13 mouse cellular contexts compared by ENCODE assay signal in genomic region chr2:4593878-4594387, GRCm38 (mm10). TPM values are rescaled to one million over a fixed set of nuclear protein-coding genes. Genes with fewer than 3 reads are reported as not detected.
DNase-seq lines count a peak whose midpoint lies in the region; ATAC-seq and TF ChIP-seq lines count a peak whose summit lies in the region.
"Had no signal": no experiment of that assay in that cellular context is flagged by ENCODE, and none has a peak within 500 bp of the region (broad histone marks: within the 10 kb centered on the region; RNA-seq: fewer than 3 reads in every experiment).

No protein-coding gene starts in this region.

- no peaks in the 10 kb centered on the region for H3K27me3 ChIP-seq in heart, embryonic 15.5 days
- H3K27me3 ChIP-seq in lung, embryonic 16.5 days (ENCODE audit: control insufficient read depth, insufficient read depth, low read depth, low read length) = no peaks in the 10 kb centered on the region
- H3K27me3 ChIP-seq in stomach, postnatal 0 days (ENCODE audit: control insufficient read depth, insufficient read depth, low read length) = no peaks in the 10 kb centered on the region
- H3K27me3 ChIP-seq: megakaryocyte, embryonic 14.5 days; neural tube, embryonic 15.5 days had no signal

- no peaks in the 10 kb centered on the region for H3K9me3 ChIP-seq in heart, embryonic 15.5 days (replicated peaks)
- no peaks in the 10 kb centered on the region for H3K9me3 ChIP-seq in lung, embryonic 16.5 days (ENCODE audit: control insufficient read depth, low read length)
- H3K9me3 ChIP-seq in stomach, postnatal 0 days (ENCODE audit: control insufficient read depth, low read length) = no peaks in the 10 kb centered on the region
- H3K9me3 ChIP-seq: G1E; megakaryocyte, embryonic 14.5 days; neural tube, embryonic 15.5 days had no signal

- no peak for TF ChIP-seq EP300 in stomach, postnatal 0 days (optimal IDR thresholded peaks at IDR 0.05)

- no peak for ATAC-seq in heart, embryonic 15.5 days (replicated peaks; ENCODE audit: insufficient number of reproducible peaks, insufficient read depth, low FRiP score, low read depth)
- peak; percentile 50 for ATAC-seq in lung, embryonic 16.5 days (ENCODE audit: low read depth)
- ATAC-seq in stomach, postnatal 0 days (ENCODE audit: low FRiP score, low TSS enrichment) = peak; percentile 28; the same call in 1 of the 2 replicates
- ATAC-seq: hindbrain, embryonic 16.5 days had no signal

- no peak for DNase-seq in heart, postnatal 4 days
- no peak for DNase-seq in lung, postnatal 36 days
- peak; percentile 90 for DNase-seq in fat pad, adult 2 months (ENCODE audit: extremely low read depth, low read depth, low spot score)
- DNase-seq in stomach, postnatal 0 days (ENCODE audit: low spot score) = no peak
- no peak for DNase-seq in MN1 (ENCODE audit: low spot score)
- DNase-seq: cerebellum, adult 11-12 months had no signal

- 0 out of 2 replicates have a peak overlapping the region, but pooled peaks have one; percentile 8 for H3K27ac ChIP-seq in heart, embryonic 15.5 days
- H3K27ac ChIP-seq in lung, embryonic 16.5 days (ENCODE audit: low read length) = peak overlapping the region; percentile 62; the same call in 1 of the 2 replicates
- H3K27ac ChIP-seq in stomach, postnatal 0 days (replicated peaks) = peak overlapping the region; percentile 53; the same call in 1 of the 2 replicates
- H3K27ac ChIP-seq: neural tube, embryonic 15.5 days had no signal

- no peak overlapping the region for H3K4me2 ChIP-seq in heart, embryonic 15.5 days
- H3K4me2 ChIP-seq in lung, embryonic 16.5 days (ENCODE audit: low read depth, low read length) = no peak overlapping the region
- H3K4me2 ChIP-seq in stomach, postnatal 0 days (replicated peaks; ENCODE audit: low read depth) = 0 out of 2 replicates have a peak overlapping the region, but pooled peaks have one; percentile 11
- H3K4me2 ChIP-seq: liver, embryonic 11.5 days; neural tube, embryonic 15.5 days had no signal

- H3K36me3 ChIP-seq in heart, embryonic 15.5 days = peaks cover 67% of the 10 kb centered on the region
- peaks cover 61% of the 10 kb centered on the region for H3K36me3 ChIP-seq in lung, embryonic 16.5 days (ENCODE audit: control insufficient read depth, insufficient read depth, low read length)
- peaks cover 21% of the 10 kb centered on the region for H3K36me3 ChIP-seq in stomach, postnatal 0 days (ENCODE audit: control insufficient read depth, insufficient read depth, low read length)

- peaks cover 16% of the 10 kb centered on the region for H3K4me1 ChIP-seq in heart, embryonic 15.5 days (replicated peaks)
- H3K4me1 ChIP-seq in lung, embryonic 16.5 days (replicated peaks; ENCODE audit: control insufficient read depth, insufficient read depth, low read length) = peaks cover 16% of the 10 kb centered on the region
- no peaks in the 10 kb centered on the region for H3K4me1 ChIP-seq in stomach, postnatal 0 days (replicated peaks; ENCODE audit: control insufficient read depth, insufficient read depth)

- WGBS in heart, embryonic 15.5 days = 78% methylated on average over 3 of the region's 3 CpGs
- 83% methylated on average over 3 of the region's 3 CpGs for WGBS in lung, embryonic 16.5 days
- WGBS in stomach, postnatal 0 days = 68% methylated on average over 3 of the region's 3 CpGs

- peak; percentile 12; the same call in 1 of the 2 replicates for TF ChIP-seq CTCF in stomach, postnatal 0 days (IDR thresholded peaks at IDR 0.05; ENCODE audit: low read depth)

- no peak overlapping the region for H3K9ac ChIP-seq in heart, embryonic 15.5 days
- no peak overlapping the region for H3K9ac ChIP-seq in lung, embryonic 16.5 days (ENCODE audit: low read length)
- no peak overlapping the region for H3K9ac ChIP-seq in stomach, postnatal 0 days (ENCODE audit: low read length)
- H3K9ac ChIP-seq: neural tube, embryonic 15.5 days had no signal

- H3K4me3 ChIP-seq in heart, embryonic 15.5 days = no peak overlapping the region
- no peak overlapping the region for H3K4me3 ChIP-seq in lung, embryonic 16.5 days (ENCODE audit: low read length)
- no peak overlapping the region for H3K4me3 ChIP-seq in stomach, postnatal 0 days (ENCODE audit: low read depth, low read length)
- H3K4me3 ChIP-seq: megakaryocyte, embryonic 14.5 days; neural tube, embryonic 15.5 days had no signal

RNA-seq across cellular contexts. Expression of gene Prpf18, which starts 58.0 kb away (rescaled TPM):
- polyA plus RNA-seq in heart, embryonic 15.5 days (2015; fragmentation: Nextera tagmentation; extraction: Ambion mirVana) = 29.0 and 29.1 TPM in 2 replicates
- 10 to 100 TPM; 29.5 to 35.2 TPM for total RNA-seq in heart, postnatal 4 days (2021)
- 47.7 and 47.9 TPM in 2 replicates for polyA plus RNA-seq in lung, embryonic 16.5 days (2015; fragmentation: Nextera tagmentation; extraction: Ambion mirVana)
- polyA plus RNA-seq in stomach, postnatal 0 days (2015; fragmentation: Nextera tagmentation; extraction: Ambion mirVana) = 15.5 and 15.6 TPM in 2 replicates

Comparison
In these comparisons a context has a peak if more than half of its experiments do, and no peak if none do; other contexts are left out.
1. H3K27ac ChIP-seq: peak in every context shown above with its lines; median percentile 62 in lung, embryonic 16.5 days; 53 in stomach, postnatal 0 days; 8 in heart, embryonic 15.5 days.